In the genomic region with DNA sequence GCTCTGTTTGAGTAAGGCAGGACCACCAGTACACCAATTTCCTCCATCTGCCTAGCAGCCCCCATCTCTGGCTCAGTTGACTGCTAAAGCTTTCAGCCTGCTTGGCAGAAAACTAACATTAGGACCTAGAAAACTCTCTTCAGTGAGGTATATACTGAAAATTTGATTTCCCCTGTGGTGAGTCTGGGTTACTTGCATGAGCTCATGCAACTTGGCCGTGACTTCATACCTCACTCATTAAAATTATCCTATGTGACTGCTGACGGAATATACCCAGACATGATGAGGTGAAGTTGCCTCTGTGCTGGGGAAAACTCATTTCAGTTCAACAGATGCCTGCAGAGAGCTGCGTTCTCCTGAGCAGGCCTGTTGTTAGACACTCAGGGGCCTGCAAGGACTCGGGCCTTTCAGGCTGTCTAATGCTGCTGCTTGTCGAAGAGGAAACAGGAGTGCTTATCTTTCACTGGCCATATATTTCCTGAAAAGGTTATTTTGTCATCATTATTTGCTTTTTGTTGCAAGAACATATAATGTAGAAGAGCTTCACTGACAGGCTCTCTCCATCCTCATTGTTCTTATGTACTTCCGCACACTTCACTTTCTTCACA, we compare ENCODE assay signal across 21 mouse cellular contexts.
DNase-seq lines count a peak whose midpoint lies in the region; ATAC-seq and TF ChIP-seq lines count a peak whose summit lies in the region.
"Had no signal": no experiment of that assay in that cellular context is flagged by ENCODE, and none has a peak within 500 bp of the region (broad histone marks: within the 10 kb centered on the region; RNA-seq: fewer than 3 reads in every experiment).

No protein-coding gene starts in this region.

- 71% methylated on average over 6 of the region's 6 CpGs for WGBS in kidney, postnatal 0 days
- WGBS in kidney, embryonic 15.5 days = 74% methylated on average over 6 of the region's 6 CpGs
- 31% methylated on average over 6 of the region's 6 CpGs for WGBS in liver, embryonic 12.5 days (ENCODE audit: insufficient replicate concordance)

- H3K4me1 ChIP-seq in kidney, postnatal 0 days (replicated peaks; ENCODE audit: insufficient read depth, low read length) = peaks cover 6% of the 10 kb centered on the region; the same call in 1 of the 2 replicates
- H3K4me1 ChIP-seq in kidney, embryonic 15.5 days = peaks cover 29% of the 10 kb centered on the region
- peaks cover 17% of the 10 kb centered on the region for H3K4me1 ChIP-seq in liver, embryonic 12.5 days

- no peaks in the 10 kb centered on the region for H3K36me3 ChIP-seq in kidney, postnatal 0 days (ENCODE audit: insufficient read depth, low read length)
- H3K36me3 ChIP-seq in kidney, embryonic 15.5 days = no peaks in the 10 kb centered on the region
- no peaks in the 10 kb centered on the region for H3K36me3 ChIP-seq in liver, embryonic 12.5 days
- H3K36me3 ChIP-seq: midbrain, embryonic 12.5 days had no signal

- no peak for TF ChIP-seq CTCF in kidney, postnatal 0 days (IDR thresholded peaks at IDR 0.05; ENCODE audit: low read depth)

- H3K4me2 ChIP-seq in kidney, postnatal 0 days (ENCODE audit: low read length) = no peak overlapping the region
- no peak overlapping the region for H3K4me2 ChIP-seq in kidney, embryonic 15.5 days
- H3K4me2 ChIP-seq in liver, embryonic 12.5 days = no peak overlapping the region
- H3K4me2 ChIP-seq: midbrain, embryonic 12.5 days had no signal

- H3K9ac ChIP-seq in kidney, postnatal 0 days (ENCODE audit: low read depth, low read length) = no peak overlapping the region
- no peak overlapping the region for H3K9ac ChIP-seq in kidney, embryonic 15.5 days
- H3K9ac ChIP-seq in liver, embryonic 12.5 days = no peak overlapping the region
- H3K9ac ChIP-seq: forebrain, postnatal 0 days; midbrain, embryonic 12.5 days had no signal

- H3K9me3 ChIP-seq in kidney, postnatal 0 days (replicated peaks; ENCODE audit: low read length) = no peaks in the 10 kb centered on the region
- H3K9me3 ChIP-seq in kidney, embryonic 15.5 days (replicated peaks) = no peaks in the 10 kb centered on the region
- no peaks in the 10 kb centered on the region for H3K9me3 ChIP-seq in liver, embryonic 12.5 days (replicated peaks)
- H3K9me3 ChIP-seq: forebrain, embryonic 10.5 days; midbrain, embryonic 12.5 days had no signal

- no peak for ATAC-seq in kidney, postnatal 0 days (replicated peaks; ENCODE audit: low FRiP score, low read depth)
- ATAC-seq in kidney, embryonic 15.5 days (replicated peaks; ENCODE audit: low FRiP score) = no peak
- ATAC-seq in common myeloid progenitor, adult 5-6 weeks (replicated peaks; ENCODE audit: low read depth, poor library complexity, severe bottlenecking) = peak; percentile 92
- ATAC-seq in hematopoietic stem cell, adult 5-6 weeks (replicated peaks in 1 of 2; ENCODE audit: insufficient read depth in 1 of 2, low FRiP score in 2 of 2, low TSS enrichment in 1 of 2, low read depth in 1 of 2, poor library complexity in 2 of 2, severe bottlenecking in 2 of 2) = peak; percentile 76 to 81
- ATAC-seq in liver, embryonic 12.5 days = peak; percentile 61; the same call in 1 of the 2 replicates
- ATAC-seq: forebrain, postnatal 0 days had no signal

- DNase-seq in kidney, postnatal 0 days (ENCODE audit: low spot score) = peak; percentile 39
- no peak for DNase-seq in adrenal gland, adult 2 months
- no peak for DNase-seq in heart, adult 18-20 months
- no peak for DNase-seq in frontal cortex, postnatal 10 days (ENCODE audit: low spot score in 2 of 2)
- DNase-seq: adrenal gland, postnatal 25 days; cerebellum, adult 18-20 months; forebrain, postnatal 0 days; gastrocnemius, adult 2 months; kidney, adult 18-20 months; kidney, postnatal 14 days; left cerebral cortex, postnatal 4 days; lung, postnatal 14 days; thymus, postnatal 25 days had no signal

- H3K27me3 ChIP-seq in kidney, postnatal 0 days (ENCODE audit: insufficient read depth, low read length) = no peaks in the 10 kb centered on the region
- H3K27me3 ChIP-seq in kidney, embryonic 15.5 days = no peaks in the 10 kb centered on the region
- H3K27me3 ChIP-seq in liver, embryonic 12.5 days (replicated peaks) = no peaks in the 10 kb centered on the region
- H3K27me3 ChIP-seq: CH12.LX had no signal

- no peak overlapping the region for H3K4me3 ChIP-seq in kidney, postnatal 0 days (replicated peaks; ENCODE audit: low read depth, low read length)
- H3K4me3 ChIP-seq in kidney, embryonic 15.5 days (replicated peaks) = no peak overlapping the region
- H3K4me3 ChIP-seq in liver, embryonic 12.5 days = no peak overlapping the region
- H3K4me3 ChIP-seq: forebrain, embryonic 10.5 days; gastrocnemius, adult 2 months; layer of hippocampus, adult 2 months; midbrain, embryonic 12.5 days had no signal

- no peak overlapping the region for H3K27ac ChIP-seq in kidney, postnatal 0 days
- no peak overlapping the region for H3K27ac ChIP-seq in kidney, embryonic 15.5 days
- H3K27ac ChIP-seq in liver, embryonic 12.5 days = no peak overlapping the region
- H3K27ac ChIP-seq: forebrain, embryonic 10.5 days; gastrocnemius, adult 2 months; layer of hippocampus, adult 2 months; midbrain, embryonic 12.5 days had no signal

Comparison
In these comparisons a context has a peak if more than half of its experiments do, and no peak if none do; other contexts are left out.
1. ATAC-seq: peak in common myeloid progenitor, adult 5-6 weeks (single experiment), hematopoietic stem cell, adult 5-6 weeks (2 of 2) and liver, embryonic 12.5 days (single experiment); none in kidney, postnatal 0 days (single experiment) and kidney, embryonic 15.5 days (single experiment).